Mouse (Mus musculus) liver, postnatal 0 days (tissue): ENCODE measurements around the gene Ehd1.

Experiments used
- CTCF ChIP-seq: sonication (generic); IDR thresholded peaks from 2 replicates; pipeline ENCODE4 v1.5.1; 2016; ENCODE audit warnings: antibody characterized with exemption, low read depth
- EP300 ChIP-seq: IDR thresholded peaks from 2 replicates; pipeline ENCODE4 v1.6.1; 2016; ENCODE audit warnings: antibody characterized with exemption, low read depth, mild to moderate bottlenecking

DNA sequence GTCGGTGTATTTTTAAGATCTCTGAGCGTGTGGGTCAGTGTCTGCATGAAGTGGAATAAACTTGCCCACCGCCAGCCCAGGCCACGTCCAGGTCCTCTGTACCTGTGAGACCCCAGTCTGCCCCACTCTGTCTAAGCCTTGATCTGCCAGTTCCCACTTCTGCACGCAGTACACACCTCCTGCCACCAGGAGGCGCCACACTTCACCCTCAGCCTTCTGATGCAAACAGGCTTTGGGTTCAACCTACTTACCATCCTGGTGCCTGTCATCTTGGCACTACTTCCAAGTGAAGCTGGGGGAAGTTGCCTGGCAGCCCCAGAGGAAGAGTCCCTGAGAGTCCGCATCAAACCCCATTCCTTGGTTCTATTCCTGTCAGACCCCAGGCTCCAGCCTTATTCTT, 14.3 kb upstream of the Ehd1 start:
- peak; percentile 99 for TF ChIP-seq CTCF
- TF ChIP-seq EP300 = no peak
